Mouse (Mus musculus) neutrophil, adult 5-6 weeks (primary cell): ENCODE results near the gene Pmfbp1. TPM values are rescaled to one million over a fixed set of nuclear protein-coding genes. Genes with fewer than 3 reads are reported as not detected.
A peak's percentile ranks its signal among the peaks of the same experiment; 100 is the strongest.

ENCODE experiments used
- ATAC-seq: fragments of 151-379, 151-347 bp; 2 replicates; pipeline ENCODE4 v1.8.0; 2017; ENCODE audit warnings: mild to moderate bottlenecking, moderate TSS enrichment; ENCODE audit not compliant: insufficient number of reproducible peaks, poor library complexity, low FRiP score, severe bottlenecking; ENCODE audit errors: extremely low read depth
- total RNA-seq: library from RNA; stranded (forward); fragments of 200-1000 nt; gene quantifications from 2 replicates; pipeline ENCODE4 v1.2.3, GENCODE M21; 2017

Gene Pmfbp1
- total RNA-seq, 1 experiment from 2014 or later = not detected

GRCm38 (mm10) chr8:109584830-109585229 is 91.0 kb downstream of the Pmfbp1 start:
- no peak for ATAC-seq

- peak; percentile 49 for ATAC-seq
Measured at GRCm38 (mm10) chr8:109585652-109586051, 91.8 kb downstream of the Pmfbp1 start.

GRCm38 (mm10) chr8:109586972-109587504 is 93.2 kb downstream of the Pmfbp1 start:
- ATAC-seq = no peak

GRCm38 (mm10) chr8:109590901-109591300 is 97.1 kb downstream of the Pmfbp1 start:
- no peak for ATAC-seq

GRCm38 (mm10) chr8:109591367-109591766 is 97.5 kb downstream of the Pmfbp1 start:
- ATAC-seq = no peak

- no peak for ATAC-seq
Measured at GRCm38 (mm10) chr8:109592164-109592563, 98.3 kb downstream of the Pmfbp1 start.

Other genes with a start within 250 kb of the Pmfbp1 start
- gene Dhx38, start 71.8 kb downstream of the Pmfbp1 start, total RNA-seq = 101 and 103 TPM in 2 replicates
- 33.9 and 37.8 TPM in 2 replicates for gene Txnl4b, start 71.9 kb downstream of the Pmfbp1 start, total RNA-seq
- gene Hp, start 85.1 kb downstream of the Pmfbp1 start, total RNA-seq = 873 and 967 TPM in 2 replicates
- 15.5 and 24.2 TPM in 2 replicates for gene Dhodh, start 114.6 kb downstream of the Pmfbp1 start, total RNA-seq
- 0.61 and 0.81 TPM in 2 replicates for gene Pkd1l3, start 120.5 kb downstream of the Pmfbp1 start, total RNA-seq
- 159 and 173 TPM in 2 replicates for gene Ist1, start 199.2 kb downstream of the Pmfbp1 start, total RNA-seq
- 46.4 and 46.9 TPM in 2 replicates for gene Zfp821, start 211.5 kb downstream of the Pmfbp1 start, total RNA-seq
- gene Atxn1l, start 243.7 kb downstream of the Pmfbp1 start, total RNA-seq = 23.9 and 26.4 TPM in 2 replicates